Mouse (Mus musculus) hindbrain, embryonic 10.5 days (tissue): ENCODE data around the gene Sema4g. TPM values are rescaled to one million over a fixed set of nuclear protein-coding genes. Genes with fewer than 3 reads are reported as not detected.

ENCODE experiments used
- DNase-seq: peaks from one replicate; pipeline ENCODE4 v3.0.0-alpha.2; 2017; ENCODE audit warnings: low spot score
- H3K27ac ChIP-seq: fragments of 300-500 bp; sonication (generic); 2 replicates; pipeline ENCODE4 v1.5.1; 2016; ENCODE audit warnings: mild to moderate bottlenecking, moderate library complexity
- H3K27me3 ChIP-seq: fragments of 300-500 bp; sonication (generic); 2 replicates; pipeline ENCODE4 v1.6.1; 2016; ENCODE audit warnings: mild to moderate bottlenecking; ENCODE audit not compliant: poor library complexity, insufficient read depth, severe bottlenecking
- H3K36me3 ChIP-seq: fragments of 300-500 bp; sonication (generic); 2 replicates; pipeline ENCODE4 v1.6.1; 2016; ENCODE audit warnings: mild to moderate bottlenecking, moderate library complexity
- H3K4me1 ChIP-seq: fragments of 300-500 bp; sonication (generic); replicated peaks from 2 replicates; pipeline ENCODE4 v1.6.1; 2016; ENCODE audit warnings: mild to moderate bottlenecking
- H3K4me3 ChIP-seq: fragments of 300-500 bp; sonication (generic); 2 replicates; pipeline ENCODE4 v1.5.1; 2016; ENCODE audit warnings: mild to moderate bottlenecking, moderate library complexity
- H3K9me3 ChIP-seq: fragments of 300-500 bp; sonication (generic); 2 replicates; pipeline ENCODE4 v1.6.1; 2016; ENCODE audit warnings: mild to moderate bottlenecking, moderate library complexity
- WGBS: fragments of 180-500 bp; shearing (Covaris S2); methylation state at CpG from one replicate; pipeline ENCODE4 v1.1.7; 2016; 5-methylcytosine and 5-hydroxymethylcytosine counted together
- polyA plus RNA-seq: library from polyadenylated mRNA; unstranded; fragments of >200 nt; fragmentation: Nextera tagmentation; extraction: Ambion mirVana; gene quantifications from 2 replicates; pipeline ENCODE4 v1.2.1, GENCODE M21; 2016

Gene Sema4g
- polyA plus RNA-seq, 1 experiment from 2014 or later = 5.9 TPM

- Histone ChIP-seq H3K4me1 (peaks cover 75% of the 10 kb centered on the region), H3K27ac (peak overlapping the region; percentile 99), H3K36me3 (peaks cover 27% of the 10 kb centered on the region), H3K27me3 (no peaks in the 10 kb centered on the region; the same call in 1 of the 2 replicates), H3K4me3 (peak overlapping the region; percentile 73), H3K9me3 (no peaks in the 10 kb centered on the region)
- peak; percentile 86 for DNase-seq
- WGBS = 0% methylated on average over 44 of the region's 48 CpGs
Measured at GRCm38 (mm10) chr19:45017909-45018308, 29.0 kb downstream of the Sema4g start.

- WGBS = under 1% methylated on average over 13 of the region's 13 CpGs
Measured at GRCm38 (mm10) chr19:45018351-45018831, 29.5 kb downstream of the Sema4g start.

GRCm38 (mm10) chr19:45020348-45020747, 31.4 kb downstream of the Sema4g start:
- Histone ChIP-seq H3K27ac (0 out of 2 replicates have a peak overlapping the region, but pooled peaks have one; percentile 1), H3K4me1 (peaks cover 67% of the 10 kb centered on the region), H3K4me3 (peak overlapping the region; percentile 29; the same call in 1 of the 2 replicates), H3K9me3 (no peaks in the 10 kb centered on the region), H3K36me3 (peaks cover 51% of the 10 kb centered on the region), H3K27me3 (no peaks in the 10 kb centered on the region; the same call in 1 of the 2 replicates)
- DNase-seq = no peak
- 72% methylated on average over 6 of the region's 6 CpGs for WGBS

More at GRCm38 (mm10) chr19:45018351-45018831, 29.5 kb downstream of the Sema4g start:
- H3K27ac ChIP-seq = peak overlapping the region; percentile 99
- H3K4me3 ChIP-seq = peak overlapping the region; percentile 73
- H3K4me1 ChIP-seq = peaks cover 75% of the 10 kb centered on the region
- DNase-seq = peak; percentile 58
- peaks cover 32% of the 10 kb centered on the region for H3K36me3 ChIP-seq
- no peaks in the 10 kb centered on the region for H3K9me3 ChIP-seq
- no peaks in the 10 kb centered on the region; the same call in 1 of the 2 replicates for H3K27me3 ChIP-seq

- Histone ChIP-seq H3K27me3 (no peaks in the 10 kb centered on the region; the same call in 1 of the 2 replicates), H3K4me1 (peaks cover 64% of the 10 kb centered on the region), H3K27ac (peak overlapping the region; percentile 42; the same call in 1 of the 2 replicates), H3K9me3 (no peaks in the 10 kb centered on the region), H3K4me3 (peak overlapping the region; percentile 23; the same call in 1 of the 2 replicates), H3K36me3 (peaks cover 61% of the 10 kb centered on the region)
- 92% methylated on average over 15 of the region's 15 CpGs for WGBS
- DNase-seq = no peak
Measured at GRCm38 (mm10) chr19:45021362-45021761, 32.5 kb downstream of the Sema4g start.

- no peak for DNase-seq
- peaks cover 88% of the 10 kb centered on the region for H3K36me3 ChIP-seq
- peak overlapping the region; percentile 45; the same call in 1 of the 2 replicates for H3K27ac ChIP-seq
- H3K27me3 ChIP-seq = no peaks in the 10 kb centered on the region
- no peaks in the 10 kb centered on the region for H3K9me3 ChIP-seq
- peaks cover 70% of the 10 kb centered on the region for H3K4me1 ChIP-seq
- 87% methylated on average over 11 of the region's 11 CpGs for WGBS
- H3K4me3 ChIP-seq = no peak overlapping the region
Measured at GRCm38 (mm10) chr19:45023993-45024392, 35.1 kb downstream of the Sema4g start.

GRCm38 (mm10) chr19:45024775-45025174, 35.9 kb downstream of the Sema4g start:
- DNase-seq = no peak
- H3K27me3 ChIP-seq = no peaks in the 10 kb centered on the region
- WGBS = 85% methylated on average over 20 of the region's 20 CpGs
- peaks cover 69% of the 10 kb centered on the region for H3K4me1 ChIP-seq
- peaks cover 88% of the 10 kb centered on the region for H3K36me3 ChIP-seq
- H3K4me3 ChIP-seq = no peak overlapping the region
- H3K9me3 ChIP-seq = no peaks in the 10 kb centered on the region
- H3K27ac ChIP-seq = no peak overlapping the region

- H3K4me3 ChIP-seq = no peak overlapping the region
- WGBS = 92% methylated on average over 37 of the region's 37 CpGs
- no peaks in the 10 kb centered on the region for H3K27me3 ChIP-seq
- peaks cover 67% of the 10 kb centered on the region for H3K4me1 ChIP-seq
- peaks cover 79% of the 10 kb centered on the region for H3K36me3 ChIP-seq
- H3K27ac ChIP-seq = 0 out of 2 replicates have a peak overlapping the region, but pooled peaks have one; percentile 16
- DNase-seq = no peak
- H3K9me3 ChIP-seq = no peaks in the 10 kb centered on the region
Measured at GRCm38 (mm10) chr19:45025937-45026568, 37.2 kb downstream of the Sema4g start.

- Histone ChIP-seq H3K36me3 (peaks cover 69% of the 10 kb centered on the region), H3K27ac (peak overlapping the region; percentile 54), H3K9me3 (no peaks in the 10 kb centered on the region), H3K4me1 (peaks cover 67% of the 10 kb centered on the region), H3K27me3 (no peaks in the 10 kb centered on the region), H3K4me3 (no peak overlapping the region)
- WGBS = 90% methylated on average over 6 of the region's 6 CpGs
- DNase-seq = no peak
Measured at GRCm38 (mm10) chr19:45026958-45027670, 38.2 kb downstream of the Sema4g start.

GRCm38 (mm10) chr19:45027848-45028247, 38.9 kb downstream of the Sema4g start:
- Histone ChIP-seq H3K9me3 (no peaks in the 10 kb centered on the region), H3K27ac (peak overlapping the region; percentile 54), H3K4me3 (no peak overlapping the region), H3K36me3 (peaks cover 61% of the 10 kb centered on the region), H3K27me3 (peaks cover 6% of the 10 kb centered on the region; the same call in 1 of the 2 replicates), H3K4me1 (peaks cover 69% of the 10 kb centered on the region)
- 80% methylated on average over 6 of the region's 6 CpGs for WGBS
- DNase-seq = peak; percentile 57

GRCm38 (mm10) chr19:45028746-45029145, 39.8 kb downstream of the Sema4g start:
- H3K4me3 ChIP-seq = no peak overlapping the region

GRCm38 (mm10) chr19:45029571-45029970, 40.7 kb downstream of the Sema4g start:
- 50% methylated on average over 9 of the region's 9 CpGs for WGBS

More at GRCm38 (mm10) chr19:45028746-45029145, 39.8 kb downstream of the Sema4g start:
- WGBS = 59% methylated on average over 19 of the region's 19 CpGs
- Histone ChIP-seq H3K27me3 (peaks cover 8% of the 10 kb centered on the region; the same call in 1 of the 2 replicates), H3K36me3 (peaks cover 52% of the 10 kb centered on the region), H3K9me3 (no peaks in the 10 kb centered on the region), H3K4me1 (peaks cover 70% of the 10 kb centered on the region), H3K27ac (0 out of 2 replicates have a peak overlapping the region, but pooled peaks have one; percentile 12)
- DNase-seq = no peak

GRCm38 (mm10) chr19:45030111-45030510, 41.2 kb downstream of the Sema4g start:
- H3K27ac ChIP-seq = peak overlapping the region; percentile 54
- H3K36me3 ChIP-seq = peaks cover 39% of the 10 kb centered on the region
- H3K27me3 ChIP-seq = peaks cover 8% of the 10 kb centered on the region; the same call in 1 of the 2 replicates
- no peak overlapping the region for H3K4me3 ChIP-seq
- WGBS = 34% methylated on average over 8 of the region's 8 CpGs
- no peaks in the 10 kb centered on the region for H3K9me3 ChIP-seq
- peaks cover 63% of the 10 kb centered on the region for H3K4me1 ChIP-seq
- DNase-seq = peak; percentile 72

More at GRCm38 (mm10) chr19:45029571-45029970, 40.7 kb downstream of the Sema4g start:
- Histone ChIP-seq H3K27ac (peak overlapping the region; percentile 54), H3K27me3 (peaks cover 8% of the 10 kb centered on the region; the same call in 1 of the 2 replicates), H3K4me1 (peaks cover 66% of the 10 kb centered on the region), H3K9me3 (no peaks in the 10 kb centered on the region), H3K36me3 (peaks cover 44% of the 10 kb centered on the region), H3K4me3 (no peak overlapping the region)
- no peak for DNase-seq
